Mouse (Mus musculus): ENCODE measurements around the gene Thbs3. TPM values are rescaled to one million over a fixed set of nuclear protein-coding genes. Genes with fewer than 3 reads are reported as not detected.
"Not testable (repeated sequence)": the region's sequence is repeated elsewhere in the genome, so short reads cannot be mapped to it uniquely, and the experiment has no call there.

The Thbs3 gene
- polyA plus RNA-seq, 1 experiment: 24.2 TPM

GRCm38 (mm10) chr3:89210731-89211130, 4.2 kb upstream of the Thbs3 start:
- Histone ChIP-seq H3K4me1 (ENCODE audit: control insufficient read depth, insufficient read depth, low read length) (0 out of 2 replicates have a peak, but pooled peaks cover 2% of the 10 kb centered on the region), H3K27me3 (ENCODE audit: control insufficient read depth, insufficient read depth, low read length) (no peaks in the 10 kb centered on the region), H3K27ac (ENCODE audit: insufficient read depth, low read length) (no peak overlapping the region), H3K4me3 (replicated peaks; ENCODE audit: insufficient read depth, low read depth, low read length) (no peak overlapping the region)
- 25% methylated on average over 7 of the region's 7 CpGs for WGBS
- TF ChIP-seq CTCF (IDR thresholded peaks at IDR 0.05; ENCODE audit: borderline replicate concordance, insufficient read depth, low read depth, low read length): no peak
- no peak for TF ChIP-seq POLR2A (IDR thresholded peaks at IDR 0.05; ENCODE audit: borderline replicate concordance, insufficient read depth, low read length)
- DNase-seq: no peak

GRCm38 (mm10) chr3:89213803-89214530, 1.0 kb upstream of the Thbs3 start:
- Histone ChIP-seq H3K27ac (ENCODE audit: insufficient read depth, low read length) (no peak overlapping the region), H3K4me1 (ENCODE audit: control insufficient read depth, insufficient read depth, low read length) (0 out of 2 replicates have a peak, but pooled peaks cover 2% of the 10 kb centered on the region), H3K4me3 (replicated peaks; ENCODE audit: insufficient read depth, low read depth, low read length) (peak overlapping the region; percentile 67), H3K27me3 (ENCODE audit: control insufficient read depth, insufficient read depth, low read length) (no peaks in the 10 kb centered on the region)
- peak; percentile 88 to 89 for DNase-seq
- WGBS: under 1% methylated on average over 69 of the region's 69 CpGs
- no peak for TF ChIP-seq CTCF (IDR thresholded peaks at IDR 0.05; ENCODE audit: borderline replicate concordance, insufficient read depth, low read depth, low read length)
- TF ChIP-seq POLR2A (IDR thresholded peaks at IDR 0.05; ENCODE audit: borderline replicate concordance, insufficient read depth, low read length): peak; percentile 63; the same call in 1 of the 2 replicates

- TF ChIP-seq CTCF (IDR thresholded peaks at IDR 0.05; ENCODE audit: borderline replicate concordance, insufficient read depth, low read depth, low read length) (peak; percentile 92), POLR2A (IDR thresholded peaks at IDR 0.05; ENCODE audit: borderline replicate concordance, insufficient read depth, low read length) (no peak)
- H3K27me3 ChIP-seq (ENCODE audit: control insufficient read depth, insufficient read depth, low read length): no peaks in the 10 kb centered on the region
- peak; percentile 80 to 86 for DNase-seq
- 0 out of 2 replicates have a peak, but pooled peaks cover 2% of the 10 kb centered on the region for H3K4me1 ChIP-seq (ENCODE audit: control insufficient read depth, insufficient read depth, low read length)
- no peak overlapping the region for H3K4me3 ChIP-seq (replicated peaks; ENCODE audit: insufficient read depth, low read depth, low read length)
- no peak overlapping the region for H3K27ac ChIP-seq (ENCODE audit: insufficient read depth, low read length)
- 0% methylated on average over 6 of the region's 6 CpGs for WGBS
These were observed 873 bp downstream of the Thbs3 start for GRCm38 (mm10) chr3:89215853-89216252.

- H3K27me3 ChIP-seq (ENCODE audit: control insufficient read depth, insufficient read depth, low read length); H3K4me1 ChIP-seq (ENCODE audit: control insufficient read depth, insufficient read depth, low read length); H3K4me3 ChIP-seq (replicated peaks; ENCODE audit: insufficient read depth, low read depth, low read length); H3K27ac ChIP-seq (ENCODE audit: insufficient read depth, low read length); DNase-seq: not testable (repeated sequence)
- WGBS: 65% methylated on average over 7 of the region's 7 CpGs
These were observed 1.4 kb downstream of the Thbs3 start for GRCm38 (mm10) chr3:89216407-89216806.

- Histone ChIP-seq H3K27me3 (ENCODE audit: control insufficient read depth, insufficient read depth, low read length) (no peaks in the 10 kb centered on the region), H3K27ac (ENCODE audit: insufficient read depth, low read length) (no peak overlapping the region), H3K4me1 (ENCODE audit: control insufficient read depth, insufficient read depth, low read length) (0 out of 2 replicates have a peak, but pooled peaks cover 2% of the 10 kb centered on the region), H3K4me3 (replicated peaks; ENCODE audit: insufficient read depth, low read depth, low read length) (no peak overlapping the region)
- DNase-seq: no peak
- WGBS: 63% methylated on average over 1 of the region's 1 CpGs
- TF ChIP-seq CTCF (IDR thresholded peaks at IDR 0.05; ENCODE audit: borderline replicate concordance, insufficient read depth, low read depth, low read length): no peak
- no peak for TF ChIP-seq POLR2A (IDR thresholded peaks at IDR 0.05; ENCODE audit: borderline replicate concordance, insufficient read depth, low read length)
These were observed 3.3 kb downstream of the Thbs3 start for GRCm38 (mm10) chr3:89218271-89218670.

GRCm38 (mm10) chr3:89219546-89219945, 4.6 kb downstream of the Thbs3 start:
- no peaks in the 10 kb centered on the region for H3K27me3 ChIP-seq (ENCODE audit: control insufficient read depth, insufficient read depth, low read length)
- no peak for TF ChIP-seq POLR2A (IDR thresholded peaks at IDR 0.05; ENCODE audit: borderline replicate concordance, insufficient read depth, low read length)
- no peak for TF ChIP-seq CTCF (IDR thresholded peaks at IDR 0.05; ENCODE audit: borderline replicate concordance, insufficient read depth, low read depth, low read length)
- H3K27ac ChIP-seq (ENCODE audit: insufficient read depth, low read length): no peak overlapping the region
- H3K4me3 ChIP-seq (replicated peaks; ENCODE audit: insufficient read depth, low read depth, low read length): no peak overlapping the region
- WGBS: 46% methylated on average over 8 of the region's 8 CpGs
- no peak for DNase-seq
- H3K4me1 ChIP-seq (ENCODE audit: control insufficient read depth, insufficient read depth, low read length): 0 out of 2 replicates have a peak, but pooled peaks cover 2% of the 10 kb centered on the region

- TF ChIP-seq CTCF (IDR thresholded peaks at IDR 0.05; ENCODE audit: borderline replicate concordance, insufficient read depth, low read depth, low read length) (no peak), POLR2A (IDR thresholded peaks at IDR 0.05; ENCODE audit: borderline replicate concordance, insufficient read depth, low read length) (no peak)
- no peaks in the 10 kb centered on the region for H3K4me1 ChIP-seq (ENCODE audit: control insufficient read depth, insufficient read depth, low read length)
- no peaks in the 10 kb centered on the region for H3K27me3 ChIP-seq (ENCODE audit: control insufficient read depth, insufficient read depth, low read length)
- 48% methylated on average over 5 of the region's 5 CpGs for WGBS
- H3K27ac ChIP-seq (ENCODE audit: insufficient read depth, low read length): no peak overlapping the region
- no peak overlapping the region for H3K4me3 ChIP-seq (replicated peaks; ENCODE audit: insufficient read depth, low read depth, low read length)
- DNase-seq: no peak
These were observed 6.2 kb downstream of the Thbs3 start for GRCm38 (mm10) chr3:89221167-89221566.

GRCm38 (mm10) chr3:89224796-89225195, 9.8 kb downstream of the Thbs3 start:
- no peaks in the 10 kb centered on the region for H3K4me1 ChIP-seq (ENCODE audit: control insufficient read depth, insufficient read depth, low read length)
- DNase-seq: no peak
- no peak for TF ChIP-seq CTCF (IDR thresholded peaks at IDR 0.05; ENCODE audit: borderline replicate concordance, insufficient read depth, low read depth, low read length)
- no peak overlapping the region for H3K4me3 ChIP-seq (replicated peaks; ENCODE audit: insufficient read depth, low read depth, low read length)
- no peak overlapping the region for H3K27ac ChIP-seq (ENCODE audit: insufficient read depth, low read length)
- 52% methylated on average over 11 of the region's 11 CpGs for WGBS
- H3K27me3 ChIP-seq (ENCODE audit: control insufficient read depth, insufficient read depth, low read length): no peaks in the 10 kb centered on the region
